Mouse (Mus musculus): ENCODE results near the gene Catsper1.

Gene Catsper1

GRCm38 (mm10) chr19:5353609-5354008 is 18.1 kb downstream of the Catsper1 start:
- no peak for DNase-seq (ENCODE audit: low read depth, low spot score)

GRCm38 (mm10) chr19:5356080-5356479 is 20.5 kb downstream of the Catsper1 start:
- DNase-seq (ENCODE audit: low read depth, low spot score) = no peak

- DNase-seq (ENCODE audit: low read depth, low spot score) = no peak
Measured at GRCm38 (mm10) chr19:5362186-5362585, 26.6 kb downstream of the Catsper1 start.

DNA sequence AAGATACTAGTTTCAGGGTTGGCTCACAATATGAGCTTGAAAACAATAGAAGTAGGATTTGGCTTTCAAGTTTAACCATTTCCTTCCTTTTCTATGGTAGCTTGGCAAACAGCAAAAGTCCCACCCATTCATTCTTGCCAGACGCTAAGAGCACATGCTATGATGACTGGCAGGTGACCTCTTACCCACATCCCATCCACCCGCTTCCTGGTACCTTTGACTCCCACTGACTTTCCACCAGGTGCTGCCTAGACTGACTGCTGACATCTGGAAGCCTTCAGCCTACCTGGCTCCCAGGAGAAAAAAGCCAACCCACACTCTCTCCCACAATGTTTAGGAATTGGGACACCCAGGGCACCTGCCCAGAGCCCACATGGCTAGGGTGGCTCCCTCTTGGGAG is 28.6 kb downstream of the Catsper1 start:
- no peak for DNase-seq (ENCODE audit: low read depth, low spot score)

- no peak for DNase-seq (ENCODE audit: low read depth, low spot score)
Measured at GRCm38 (mm10) chr19:5365751-5366150, 30.2 kb downstream of the Catsper1 start.

- peak; percentile 95 for DNase-seq (ENCODE audit: low read depth, low spot score)
Measured at GRCm38 (mm10) chr19:5366175-5367052, 30.9 kb downstream of the Catsper1 start, which contains the start of gene Eif1ad. Gene Eif1ad (plus strand): TSS chr19:5366741.

DNA sequence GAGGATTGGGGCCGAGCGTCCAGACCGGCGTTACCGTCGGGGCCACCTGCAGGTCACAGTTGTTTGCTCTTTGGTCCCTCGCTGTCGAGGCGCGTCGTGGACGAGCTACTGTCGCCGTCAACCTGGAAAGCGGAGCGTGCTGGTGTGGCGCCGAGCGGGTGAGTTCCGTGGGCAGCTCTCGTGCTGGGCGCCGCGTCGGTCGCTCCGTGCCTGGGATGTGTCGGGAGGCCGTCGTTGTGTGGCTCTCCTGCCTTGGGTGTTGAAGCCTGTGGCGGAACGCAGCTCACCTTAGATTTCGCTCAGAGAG is 31.5 kb downstream of the Catsper1 start, which contains the start of gene Banf1:
Gene Banf1 (minus strand): TSS at position 116 of the 307 bp plus-strand sequence.
- DNase-seq (ENCODE audit: low read depth, low spot score) = no peak

DNA sequence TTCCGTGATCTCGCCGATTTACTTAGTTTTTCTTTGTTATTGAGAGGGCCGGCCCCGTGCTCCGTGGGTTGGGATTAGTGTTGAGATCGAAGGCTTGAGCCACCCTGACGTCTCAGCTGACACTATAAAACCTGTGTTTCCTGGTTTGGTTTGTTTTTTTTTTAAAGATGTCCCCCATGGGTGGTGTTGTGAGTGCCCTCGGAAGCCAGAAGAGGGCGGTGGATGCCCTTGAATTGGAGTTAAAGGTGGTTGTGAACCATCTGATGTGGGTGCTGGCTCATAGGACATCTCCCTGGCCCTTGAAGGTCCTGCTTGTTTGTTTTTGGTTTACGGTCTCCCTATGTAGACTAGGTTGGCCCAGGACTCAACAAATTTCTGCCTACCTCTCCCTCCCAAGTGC is 31.9 kb downstream of the Catsper1 start:
- DNase-seq (ENCODE audit: low read depth, low spot score) = no peak

- no peak for DNase-seq (ENCODE audit: low read depth, low spot score)
Measured at GRCm38 (mm10) chr19:5370932-5371331, 35.4 kb downstream of the Catsper1 start.

- no peak for DNase-seq (ENCODE audit: low read depth, low spot score)
Measured at GRCm38 (mm10) chr19:5372724-5373123, 37.2 kb downstream of the Catsper1 start.

DNA sequence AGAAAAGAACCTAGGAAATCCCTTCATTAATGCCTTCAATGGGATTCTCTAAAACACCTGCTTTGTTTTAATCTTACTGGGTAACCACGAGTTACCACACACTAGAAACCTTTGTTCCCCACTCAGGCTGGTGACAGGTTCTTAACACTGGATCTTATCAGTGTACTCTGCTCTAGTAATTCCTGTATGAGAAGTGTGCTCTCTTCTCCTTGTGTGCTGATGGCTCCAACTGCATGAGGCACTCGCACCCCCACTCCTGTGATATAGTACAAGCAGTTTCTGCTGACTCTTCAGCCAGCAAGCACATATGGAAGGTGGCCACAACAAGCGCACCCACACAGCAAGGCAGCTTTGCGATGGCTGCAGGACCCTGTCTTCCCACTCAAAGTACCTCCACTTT is 38.6 kb downstream of the Catsper1 start:
- DNase-seq (ENCODE audit: low read depth, low spot score) = no peak

GRCm38 (mm10) chr19:5374748-5375147 is 39.2 kb downstream of the Catsper1 start:
- no peak for DNase-seq (ENCODE audit: low read depth, low spot score)

- no peak for DNase-seq (ENCODE audit: low read depth, low spot score)
Measured at GRCm38 (mm10) chr19:5377446-5377845, 41.9 kb downstream of the Catsper1 start.

GRCm38 (mm10) chr19:5383326-5383725 is 47.8 kb downstream of the Catsper1 start:
- DNase-seq (ENCODE audit: low read depth, low spot score) = no peak

- no peak for DNase-seq (ENCODE audit: low read depth, low spot score)
Measured at GRCm38 (mm10) chr19:5384715-5385114, 49.2 kb downstream of the Catsper1 start.

- no peak for DNase-seq (ENCODE audit: low read depth, low spot score)
Measured at GRCm38 (mm10) chr19:5388011-5388441, 52.5 kb downstream of the Catsper1 start.

- peak; percentile 92 for DNase-seq (ENCODE audit: low read depth, low spot score)
Measured at GRCm38 (mm10) chr19:5388588-5389242, 53.2 kb downstream of the Catsper1 start, which contains the start of gene Sart1. Gene Sart1 (minus strand): TSS chr19:5388703.

DNA sequence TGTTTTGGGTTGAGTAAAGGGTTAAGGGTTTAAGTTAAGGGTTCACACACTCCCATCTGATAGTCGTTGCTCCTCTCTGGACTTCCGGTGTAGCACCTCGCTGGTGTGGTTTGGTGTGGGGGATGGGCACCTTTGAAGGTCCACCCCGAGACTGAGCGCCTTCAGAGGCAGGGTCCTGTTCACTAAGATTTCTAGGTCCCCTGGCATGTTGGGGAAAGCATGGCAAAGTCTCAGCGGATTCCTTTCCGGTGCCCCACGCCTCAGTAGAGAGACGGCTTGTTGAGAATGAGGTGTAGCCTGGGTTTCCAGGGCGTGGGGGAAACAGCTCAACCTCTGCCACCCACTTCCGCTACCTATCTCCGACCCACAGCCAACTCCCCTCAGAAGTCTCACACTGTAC is 54.1 kb downstream of the Catsper1 start:
- DNase-seq (ENCODE audit: low read depth, low spot score) = no peak

GRCm38 (mm10) chr19:5390416-5390815 is 54.9 kb downstream of the Catsper1 start:
- no peak for DNase-seq (ENCODE audit: low read depth, low spot score)

GRCm38 (mm10) chr19:5392892-5393291 is 57.4 kb downstream of the Catsper1 start:
- no peak for DNase-seq (ENCODE audit: low read depth, low spot score)
